Mouse (Mus musculus) ES-E14 (cell line): ENCODE measurements at regions not wholly inside any gene's neighbourhood (a gene's known extent, or its start where the extent isn't known, plus 50 kb on each side); places are given as distances from the start of the nearest gene placed in this dataset.

Source experiments
- DNase-seq: peaks from one replicate; pipeline ENCODE4 v3.0.0-alpha.2; 2013; ENCODE audit warnings: low read depth, low spot score
- H3K27ac ChIP-seq: 2 replicates; pipeline ENCODE4 v1.5.1; 2012; ENCODE audit warnings: low read depth, mild to moderate bottlenecking, low read length, moderate library complexity, mixed read lengths; ENCODE audit not compliant: poor library complexity, insufficient read depth, severe bottlenecking
- H3K36me3 ChIP-seq: 2 replicates; pipeline ENCODE4 v1.6.1; 2012; ENCODE audit warnings: mild to moderate bottlenecking, low read length, moderate library complexity, mixed read lengths; ENCODE audit not compliant: control insufficient read depth, poor library complexity, insufficient read depth, severe bottlenecking
- H3K4me1 ChIP-seq, 2 experiments: fragments of 150-350 bp in 1 of 2; sonication (generic) in 1 of 2; 2 replicates each; pipeline ENCODE4 v1.6.1; 2012; ENCODE audit warnings: low read length in 2 of 2, mild to moderate bottlenecking in 1 of 2, mixed read lengths in 1 of 2; ENCODE audit not compliant: control insufficient read depth in 2 of 2, insufficient read depth in 2 of 2, poor library complexity in 1 of 2
- H3K4me3 ChIP-seq, 2 experiments: fragments of 150-350 bp in 1 of 2; sonication (generic) in 1 of 2; 2 replicates each; pipeline ENCODE4 v1.5.1; 2012; ENCODE audit warnings: low read length in 2 of 2, low read depth in 1 of 2, mild to moderate bottlenecking in 1 of 2, mixed read lengths in 1 of 2; ENCODE audit not compliant: insufficient read depth in 1 of 2, poor library complexity in 1 of 2, severe bottlenecking in 1 of 2
- H3K9ac ChIP-seq: 2 replicates; pipeline ENCODE4 v1.6.1; 2012; ENCODE audit warnings: low read depth, mild to moderate bottlenecking, low read length, mixed read lengths; ENCODE audit not compliant: poor library complexity, insufficient read depth, severe bottlenecking
- H3K9me3 ChIP-seq: fragments of 150-350 bp; sonication (generic); 2 replicates; pipeline ENCODE4 v1.6.1; 2012; ENCODE audit warnings: low read depth, mild to moderate bottlenecking, low read length; ENCODE audit not compliant: control insufficient read depth, insufficient read depth
- CHD2 ChIP-seq: IDR thresholded peaks from 2 replicates; pipeline ENCODE4 v1.6.1; 2014; ENCODE audit warnings: mild to moderate bottlenecking, low read depth, low read length, inconsistent platforms
- HCFC1 ChIP-seq: IDR thresholded peaks from 2 replicates; pipeline ENCODE4 v1.6.1; 2012; ENCODE audit warnings: low read length, inconsistent platforms, borderline replicate concordance; ENCODE audit not compliant: insufficient read depth
- MAFK ChIP-seq: IDR thresholded peaks from 2 replicates; pipeline ENCODE4 v1.6.1; 2014; ENCODE audit warnings: mild to moderate bottlenecking, low read depth, low read length, inconsistent platforms; ENCODE audit not compliant: insufficient read depth
- ZC3H11A ChIP-seq: IDR thresholded peaks from 2 replicates; pipeline ENCODE4 v1.6.1; 2012; ENCODE audit warnings: low read depth, mild to moderate bottlenecking, inconsistent platforms, low read length, borderline replicate concordance
- ZNF384 ChIP-seq: IDR thresholded peaks from 2 replicates; pipeline ENCODE4 v1.6.1; 2012; ENCODE audit warnings: low read depth, low read length, inconsistent platforms
- in situ Hi-C, 2 experiments: fragments of 600-800 bp; cut with MboI; formaldehyde crosslinking; loops; one replicate each; pipeline ENCODE4 v1.15.1; 2025; ENCODE audit warnings: low sequenced_read_pairs in 2 of 2, inconsistent platforms in 1 of 2; ENCODE audit not compliant: unreplicated experiment in 2 of 2

DNA sequence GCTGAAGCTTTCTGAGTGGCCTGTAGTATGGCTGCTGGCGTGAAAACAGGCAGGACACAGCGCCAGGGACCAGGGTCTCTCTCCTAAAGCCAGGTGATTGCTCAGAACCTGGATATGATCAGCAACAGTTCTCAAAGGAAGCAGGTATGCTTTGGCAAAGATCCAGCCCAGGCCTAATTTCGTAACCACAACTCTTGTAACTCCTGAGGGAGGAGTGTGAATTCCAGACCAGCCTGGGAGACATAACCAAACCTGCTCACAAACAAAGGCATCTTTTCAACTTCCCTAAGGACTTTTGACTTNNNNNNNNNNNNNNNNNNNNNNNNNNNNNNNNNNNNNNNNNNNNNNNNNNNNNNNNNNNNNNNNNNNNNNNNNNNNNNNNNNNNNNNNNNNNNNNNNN lies 510.9 kb upstream of the Kdm8 start:
- no peak for DNase-seq
- Histone ChIP-seq H3K36me3 (no peaks in the 10 kb centered on the region), H3K9me3 (no peaks in the 10 kb centered on the region), H3K9ac (no peak overlapping the region), H3K4me3 (no peak overlapping the region), H3K4me1 (no peaks in the 10 kb centered on the region), H3K27ac (no peak overlapping the region)
- in situ Hi-C loops, result no loop called here
- no peak for TF ChIP-seq ZC3H11A
- no peak for TF ChIP-seq ZNF384
- TF ChIP-seq HCFC1, result no peak
- no peak for TF ChIP-seq MAFK
- TF ChIP-seq CHD2, result no peak

GRCm38 (mm10) chr7:124939357-124939756 lies 505.1 kb upstream of the Kdm8 start:
- no peak overlapping the region for H3K9ac ChIP-seq
- H3K4me1 ChIP-seq, result no peaks in the 10 kb centered on the region
- TF ChIP-seq ZC3H11A (no peak), ZNF384 (no peak), CHD2 (no peak), MAFK (no peak), HCFC1 (no peak)
- H3K36me3 ChIP-seq, result no peaks in the 10 kb centered on the region
- H3K27ac ChIP-seq, result no peak overlapping the region
- no peaks in the 10 kb centered on the region for H3K9me3 ChIP-seq
- in situ Hi-C loops, result no loop called here
- H3K4me3 ChIP-seq, result no peak overlapping the region
- no peak for DNase-seq

DNA sequence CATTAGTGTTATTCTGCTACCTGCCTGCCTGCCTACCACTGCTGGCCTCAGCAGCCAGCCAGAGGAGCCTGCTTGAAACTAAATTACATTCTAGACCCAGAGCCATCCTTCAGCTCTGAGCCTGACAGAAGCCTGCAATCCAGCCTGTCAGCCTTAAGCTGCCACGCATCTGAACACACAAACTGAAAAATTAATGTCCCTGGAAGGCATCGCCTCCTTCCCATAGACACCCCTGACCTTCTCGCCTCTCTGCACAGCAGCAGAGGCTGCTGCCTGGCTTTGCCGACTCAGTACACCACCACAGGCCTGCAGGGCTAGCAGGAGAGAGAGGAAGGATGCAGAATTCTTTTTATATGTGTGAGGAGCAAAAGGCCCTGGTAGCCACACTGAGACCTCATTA lies 502.9 kb upstream of the Kdm8 start:
- no peak overlapping the region for H3K4me3 ChIP-seq
- TF ChIP-seq MAFK, result no peak
- TF ChIP-seq CHD2, result no peak
- no peak for TF ChIP-seq ZC3H11A
- no peak for TF ChIP-seq ZNF384
- TF ChIP-seq HCFC1, result no peak
- no peak for DNase-seq
- H3K27ac ChIP-seq, result no peak overlapping the region
- no peaks in the 10 kb centered on the region for H3K36me3 ChIP-seq
- no peaks in the 10 kb centered on the region for H3K4me1 ChIP-seq
- H3K9ac ChIP-seq, result no peak overlapping the region
- in situ Hi-C loops, result no loop called here
- no peaks in the 10 kb centered on the region for H3K9me3 ChIP-seq

DNA sequence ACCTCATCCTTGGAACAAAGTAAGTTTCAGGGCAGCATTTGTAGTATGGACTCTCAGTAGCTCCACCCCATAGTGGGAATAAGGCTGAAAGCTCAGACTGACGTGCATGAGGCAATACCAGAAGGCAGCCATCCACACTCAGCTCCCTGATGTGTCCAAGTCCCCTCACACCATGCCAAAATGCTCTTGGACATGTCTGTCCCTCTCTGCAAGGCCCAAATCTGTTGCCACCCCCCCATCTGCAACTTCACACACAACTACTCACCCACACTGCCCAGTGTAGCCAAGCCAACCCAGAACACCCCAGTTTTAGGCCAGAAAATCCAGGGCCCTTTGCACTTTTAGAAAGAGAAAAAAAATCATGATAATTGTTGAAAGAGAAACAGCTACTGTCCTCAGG lies 498.1 kb upstream of the Kdm8 start:
- TF ChIP-seq MAFK, result no peak
- no peak for TF ChIP-seq HCFC1
- no peak for TF ChIP-seq ZNF384
- TF ChIP-seq ZC3H11A, result no peak
- no peak for TF ChIP-seq CHD2
- in situ Hi-C loops, result no loop called here
- no peaks in the 10 kb centered on the region for H3K9me3 ChIP-seq

DNA sequence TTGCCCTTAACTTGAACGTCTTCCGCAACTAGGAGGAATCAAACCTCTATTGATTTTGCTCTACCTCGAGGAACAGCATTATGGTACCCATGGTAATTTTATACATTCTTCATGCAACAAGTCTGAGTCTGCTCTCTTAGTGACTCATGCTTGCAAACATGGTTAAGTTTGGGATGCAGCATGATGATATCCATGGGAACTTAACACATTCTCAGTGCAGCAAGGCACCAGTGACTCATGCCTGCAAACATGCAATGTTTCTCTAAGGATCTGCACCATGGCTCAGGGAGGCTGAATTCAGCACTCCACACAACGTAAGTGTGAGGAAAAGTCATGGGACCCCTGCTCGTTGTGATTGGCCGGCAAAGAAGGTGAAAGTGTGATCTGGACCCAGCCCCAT lies 487.1 kb upstream of the Kdm8 start:
- Histone ChIP-seq H3K4me3 (no peak overlapping the region), H3K9me3 (no peaks in the 10 kb centered on the region), H3K36me3 (no peaks in the 10 kb centered on the region), H3K27ac (no peak overlapping the region), H3K4me1 (no peaks in the 10 kb centered on the region), H3K9ac (no peak overlapping the region)
- no peak for DNase-seq
- in situ Hi-C loops, result no loop called here
- no peak for TF ChIP-seq ZNF384

More for the DNA sequence above, 498.1 kb upstream of the Kdm8 start:
- Histone ChIP-seq H3K9ac (no peak overlapping the region), H3K36me3 (no peaks in the 10 kb centered on the region), H3K4me1 (no peaks in the 10 kb centered on the region), H3K27ac (no peak overlapping the region), H3K4me3 (no peak overlapping the region)
- no peak for DNase-seq
